Mouse (Mus musculus): ENCODE results near the gene Gm525. TPM values are rescaled to one million over a fixed set of nuclear protein-coding genes. Genes with fewer than 3 reads are reported as not detected.

Gm525 gene
- not detected in 2 replicates for polyA plus RNA-seq (2015; fragmentation: Nextera tagmentation; extraction: Ambion mirVana)

DNA sequence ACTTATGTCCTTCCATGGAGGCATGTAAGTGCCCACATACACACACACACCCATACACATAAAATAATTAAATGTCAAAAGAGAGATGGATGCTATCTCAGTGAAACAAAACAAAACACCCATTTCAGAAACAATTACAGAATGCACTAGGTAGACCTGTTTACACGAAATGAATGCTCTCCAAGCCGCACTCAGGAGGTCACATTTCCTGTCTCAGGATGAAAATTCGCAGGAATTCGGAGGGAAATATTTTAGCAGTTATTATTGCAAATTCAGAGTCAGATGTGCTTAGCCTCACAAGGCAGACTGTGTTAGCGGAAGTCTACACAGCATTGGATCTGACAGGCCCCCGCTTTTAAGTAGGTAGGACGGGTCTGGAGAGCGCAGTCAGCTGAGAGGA lies at the start of gene Gm525:
Gene Gm525, plus strand, starts transcription at position 301 of the 400 bp plus-strand sequence.
- ATAC-seq, result no peak
- 89% methylated on average over 8 of the region's 8 CpGs for WGBS
- no peak within 1 kb of the TSS for H3K27ac ChIP-seq (ENCODE audit: low read length)
- no peaks in the 10 kb centered on the region for H3K27me3 ChIP-seq (replicated peaks; ENCODE audit: control insufficient read depth, insufficient read depth, low read length)
- H3K4me2 ChIP-seq (ENCODE audit: low read length), result no peak within 1 kb of the TSS
- H3K36me3 ChIP-seq (ENCODE audit: control insufficient read depth, insufficient read depth), result no peaks in the 10 kb centered on the region
- no peaks in the 10 kb centered on the region for H3K9me3 ChIP-seq (ENCODE audit: control insufficient read depth, low read length)
- H3K9ac ChIP-seq (replicated peaks; ENCODE audit: low read depth, low read length), result no peak within 1 kb of the TSS
- 0 out of 2 replicates have a peak, but pooled peaks cover 3% of the 10 kb centered on the region for H3K4me1 ChIP-seq (replicated peaks; ENCODE audit: control insufficient read depth, insufficient read depth, low read length)
- no peak within 1 kb of the TSS for H3K4me3 ChIP-seq (replicated peaks; ENCODE audit: low read length)

- H3K4me3 ChIP-seq (replicated peaks; ENCODE audit: low read length), result no peak overlapping the region
- no peak for ATAC-seq
- no peaks in the 10 kb centered on the region for H3K4me1 ChIP-seq (replicated peaks; ENCODE audit: control insufficient read depth, insufficient read depth, low read length)
- WGBS, result 62% methylated on average over 11 of the region's 11 CpGs
- H3K4me2 ChIP-seq (ENCODE audit: low read length), result no peak overlapping the region
- H3K36me3 ChIP-seq (ENCODE audit: control insufficient read depth, insufficient read depth), result no peaks in the 10 kb centered on the region
- H3K9me3 ChIP-seq (ENCODE audit: control insufficient read depth, low read length), result no peaks in the 10 kb centered on the region
- no peak overlapping the region for H3K27ac ChIP-seq (ENCODE audit: low read length)
- H3K9ac ChIP-seq (replicated peaks; ENCODE audit: low read depth, low read length), result no peak overlapping the region
- no peaks in the 10 kb centered on the region for H3K27me3 ChIP-seq (replicated peaks; ENCODE audit: control insufficient read depth, insufficient read depth, low read length)
Observed at GRCm38 (mm10) chr11:89024181-89024881, 49.3 kb upstream of the Gm525 start.

- H3K4me1 ChIP-seq (replicated peaks; ENCODE audit: control insufficient read depth, insufficient read depth, low read length), result no peaks in the 10 kb centered on the region
- no peak overlapping the region for H3K27ac ChIP-seq (ENCODE audit: low read length)
- 75% methylated on average over 3 of the region's 3 CpGs for WGBS
- no peaks in the 10 kb centered on the region for H3K9me3 ChIP-seq (ENCODE audit: control insufficient read depth, low read length)
- no peak for ATAC-seq
- no peak overlapping the region for H3K9ac ChIP-seq (replicated peaks; ENCODE audit: low read depth, low read length)
- no peaks in the 10 kb centered on the region for H3K27me3 ChIP-seq (replicated peaks; ENCODE audit: control insufficient read depth, insufficient read depth, low read length)
- H3K4me2 ChIP-seq (ENCODE audit: low read length), result no peak overlapping the region
- no peaks in the 10 kb centered on the region for H3K36me3 ChIP-seq (ENCODE audit: control insufficient read depth, insufficient read depth)
- no peak overlapping the region for H3K4me3 ChIP-seq (replicated peaks; ENCODE audit: low read length)
Observed at GRCm38 (mm10) chr11:89025603-89026002, 48.0 kb upstream of the Gm525 start.

DNA sequence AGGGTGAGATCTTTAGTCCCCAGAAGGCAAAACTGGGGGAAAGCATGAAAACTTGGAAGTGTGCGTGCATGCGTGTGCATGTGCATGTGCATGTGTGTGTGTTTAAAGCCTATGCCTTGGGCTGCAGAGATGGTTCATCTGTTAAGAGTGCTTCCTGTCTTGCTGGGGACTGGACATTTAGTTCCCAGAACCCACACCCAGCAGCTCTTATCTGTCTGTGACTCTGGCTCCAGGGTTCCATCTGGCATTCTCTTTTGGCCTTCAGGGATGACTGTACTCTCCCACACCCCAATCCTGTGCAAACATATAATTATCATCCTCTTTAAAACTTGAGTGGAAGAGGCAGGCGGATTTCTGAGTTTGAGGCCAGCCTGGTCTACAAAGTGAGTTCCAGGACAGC lies 47.5 kb upstream of the Gm525 start:
- ATAC-seq, result no peak
- no peaks in the 10 kb centered on the region for H3K36me3 ChIP-seq (ENCODE audit: control insufficient read depth, insufficient read depth)
- H3K4me1 ChIP-seq (replicated peaks; ENCODE audit: control insufficient read depth, insufficient read depth, low read length), result no peaks in the 10 kb centered on the region
- H3K4me2 ChIP-seq (ENCODE audit: low read length), result no peak overlapping the region
- no peak overlapping the region for H3K4me3 ChIP-seq (replicated peaks; ENCODE audit: low read length)
- no peak overlapping the region for H3K9ac ChIP-seq (replicated peaks; ENCODE audit: low read depth, low read length)
- WGBS, result 99% methylated on average over 3 of the region's 3 CpGs
- no peaks in the 10 kb centered on the region for H3K27me3 ChIP-seq (replicated peaks; ENCODE audit: control insufficient read depth, insufficient read depth, low read length)
- H3K9me3 ChIP-seq (ENCODE audit: control insufficient read depth, low read length), result no peaks in the 10 kb centered on the region
- no peak overlapping the region for H3K27ac ChIP-seq (ENCODE audit: low read length)

DNA sequence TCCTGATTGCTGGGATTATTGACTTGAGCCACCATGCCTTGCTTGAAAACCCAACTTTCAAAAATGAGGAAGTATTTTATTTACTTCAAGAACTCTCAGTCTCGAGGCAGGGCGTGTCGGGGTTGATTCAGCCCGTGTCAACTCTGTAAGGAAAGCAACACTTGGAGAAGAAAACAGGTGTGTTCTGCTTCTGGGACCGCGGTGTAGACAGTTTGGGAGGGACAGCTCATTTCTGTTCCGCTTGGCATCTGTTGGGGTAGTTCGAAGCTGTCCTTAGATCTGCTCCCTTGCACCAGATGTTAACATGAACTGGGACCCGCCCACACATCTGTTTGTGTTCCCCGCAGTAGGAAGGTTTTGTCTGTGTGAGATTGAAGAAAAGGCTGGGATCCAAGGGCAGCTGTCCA lies 45.7 kb upstream of the Gm525 start:
- no peak for ATAC-seq
- Histone ChIP-seq H3K9me3 (ENCODE audit: control insufficient read depth, low read length) (no peaks in the 10 kb centered on the region), H3K36me3 (ENCODE audit: control insufficient read depth, insufficient read depth) (no peaks in the 10 kb centered on the region), H3K9ac (replicated peaks; ENCODE audit: low read depth, low read length) (no peak overlapping the region), H3K4me1 (replicated peaks; ENCODE audit: control insufficient read depth, insufficient read depth, low read length) (no peaks in the 10 kb centered on the region), H3K4me2 (ENCODE audit: low read length) (no peak overlapping the region), H3K27me3 (replicated peaks; ENCODE audit: control insufficient read depth, insufficient read depth, low read length) (no peaks in the 10 kb centered on the region), H3K4me3 (replicated peaks; ENCODE audit: low read length) (no peak overlapping the region), H3K27ac (ENCODE audit: low read length) (no peak overlapping the region)
- WGBS, result 90% methylated on average over 10 of the region's 10 CpGs

GRCm38 (mm10) chr11:89028871-89029405 lies 44.7 kb upstream of the Gm525 start:
- Histone ChIP-seq H3K4me2 (ENCODE audit: low read length) (no peak overlapping the region), H3K27me3 (replicated peaks; ENCODE audit: control insufficient read depth, insufficient read depth, low read length) (no peaks in the 10 kb centered on the region), H3K4me3 (replicated peaks; ENCODE audit: low read length) (no peak overlapping the region), H3K9me3 (ENCODE audit: control insufficient read depth, low read length) (no peaks in the 10 kb centered on the region), H3K4me1 (replicated peaks; ENCODE audit: control insufficient read depth, insufficient read depth, low read length) (no peaks in the 10 kb centered on the region), H3K27ac (ENCODE audit: low read length) (no peak overlapping the region), H3K9ac (replicated peaks; ENCODE audit: low read depth, low read length) (no peak overlapping the region), H3K36me3 (ENCODE audit: control insufficient read depth, insufficient read depth) (0 out of 2 replicates have a peak, but pooled peaks cover 2% of the 10 kb centered on the region)
- no peak for ATAC-seq
- WGBS, result 66% methylated on average over 10 of the region's 10 CpGs

DNA sequence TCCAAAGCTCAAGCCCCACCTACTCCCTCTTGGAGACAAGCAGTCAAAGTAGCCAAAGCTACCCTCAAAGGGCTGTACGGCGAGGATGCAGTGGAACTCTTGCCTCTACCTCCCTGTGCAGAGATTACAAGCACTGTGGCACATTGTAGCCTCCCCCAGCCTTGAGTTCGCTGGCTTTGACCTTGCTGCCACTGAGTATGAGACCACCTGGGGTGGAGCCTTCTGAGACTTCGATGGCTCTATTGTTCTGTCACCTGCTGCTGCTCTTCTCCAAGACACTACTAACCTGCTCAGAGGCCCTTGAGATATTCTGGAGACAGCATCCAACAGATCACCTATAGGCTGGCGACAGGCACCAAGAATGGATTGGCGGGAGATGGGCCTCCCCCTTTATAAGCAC lies 43.1 kb upstream of the Gm525 start:
- WGBS, result 76% methylated on average over 6 of the region's 6 CpGs
- Histone ChIP-seq H3K9me3 (ENCODE audit: control insufficient read depth, low read length) (no peaks in the 10 kb centered on the region), H3K4me3 (replicated peaks; ENCODE audit: low read length) (no peak overlapping the region), H3K27me3 (replicated peaks; ENCODE audit: control insufficient read depth, insufficient read depth, low read length) (no peaks in the 10 kb centered on the region), H3K4me2 (ENCODE audit: low read length) (no peak overlapping the region), H3K9ac (replicated peaks; ENCODE audit: low read depth, low read length) (no peak overlapping the region), H3K36me3 (ENCODE audit: control insufficient read depth, insufficient read depth) (0 out of 2 replicates have a peak, but pooled peaks cover 2% of the 10 kb centered on the region), H3K4me1 (replicated peaks; ENCODE audit: control insufficient read depth, insufficient read depth, low read length) (no peaks in the 10 kb centered on the region), H3K27ac (ENCODE audit: low read length) (no peak overlapping the region)
- ATAC-seq, result no peak

GRCm38 (mm10) chr11:89031189-89031588 lies 42.5 kb upstream of the Gm525 start:
- Histone ChIP-seq H3K27me3 (replicated peaks; ENCODE audit: control insufficient read depth, insufficient read depth, low read length) (no peaks in the 10 kb centered on the region), H3K4me3 (replicated peaks; ENCODE audit: low read length) (no peak overlapping the region), H3K27ac (ENCODE audit: low read length) (no peak overlapping the region), H3K36me3 (ENCODE audit: control insufficient read depth, insufficient read depth) (0 out of 2 replicates have a peak, but pooled peaks cover 2% of the 10 kb centered on the region), H3K9me3 (ENCODE audit: control insufficient read depth, low read length) (no peaks in the 10 kb centered on the region), H3K4me2 (ENCODE audit: low read length) (no peak overlapping the region), H3K4me1 (replicated peaks; ENCODE audit: control insufficient read depth, insufficient read depth, low read length) (no peaks in the 10 kb centered on the region), H3K9ac (replicated peaks; ENCODE audit: low read depth, low read length) (no peak overlapping the region)
- 83% methylated on average over 1 of the region's 1 CpGs for WGBS
- ATAC-seq, result no peak

DNA sequence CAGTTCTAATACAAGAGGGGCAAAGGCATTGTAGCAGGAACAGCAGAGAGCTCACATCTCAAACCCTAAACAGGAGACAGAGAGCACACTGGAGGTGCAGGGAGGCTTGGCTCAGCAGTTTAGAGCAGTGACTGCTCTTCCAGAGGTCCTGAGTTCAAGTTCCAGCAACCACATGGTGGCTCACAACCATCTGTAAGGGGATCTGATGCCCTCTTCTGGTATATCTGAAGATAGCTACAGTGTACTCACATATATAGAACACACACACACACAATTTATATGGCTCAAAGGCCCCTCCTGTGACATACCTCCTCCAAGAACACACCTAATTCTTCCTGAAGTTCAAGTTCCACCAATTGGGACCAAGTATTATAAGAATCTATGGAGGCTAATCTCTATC lies 39.0 kb upstream of the Gm525 start:
- 0 out of 2 replicates have a peak, but pooled peaks cover 2% of the 10 kb centered on the region for H3K36me3 ChIP-seq (ENCODE audit: control insufficient read depth, insufficient read depth)
- H3K4me2 ChIP-seq (ENCODE audit: low read length), result no peak overlapping the region
- ATAC-seq, result no peak
- H3K9me3 ChIP-seq (ENCODE audit: control insufficient read depth, low read length), result no peaks in the 10 kb centered on the region
- no peak overlapping the region for H3K9ac ChIP-seq (replicated peaks; ENCODE audit: low read depth, low read length)
- H3K4me3 ChIP-seq (replicated peaks; ENCODE audit: low read length), result no peak overlapping the region
- no peak overlapping the region for H3K27ac ChIP-seq (ENCODE audit: low read length)
- H3K4me1 ChIP-seq (replicated peaks; ENCODE audit: control insufficient read depth, insufficient read depth, low read length), result no peaks in the 10 kb centered on the region
- no peaks in the 10 kb centered on the region for H3K27me3 ChIP-seq (replicated peaks; ENCODE audit: control insufficient read depth, insufficient read depth, low read length)

Measured in forebrain, embryonic 16.5 days (tissue).